Mouse (Mus musculus): ENCODE results near the gene Ncoa1. TPM values are rescaled to one million over a fixed set of nuclear protein-coding genes. Genes with fewer than 3 reads are reported as not detected.

Ncoa1 gene
- total RNA-seq (2021): 100 to 1,000 TPM; 102 to 107 TPM

- peak; percentile 80 for DNase-seq
- intact Hi-C loops (cut with DNase I): loop anchor here (5.0 to 10.0 kb wide), 2 partner anchors 70 to 202 kb away; no protein-coding TSS in a partner anchor
These were observed at the start of gene Ncoa1 for GRCm38 (mm10) chr12:4476832-4477671. TSS of gene Ncoa1 (minus strand) at chr12:4477182.

GRCm38 (mm10) chr12:4524546-4524945, 47.6 kb upstream of the Ncoa1 start:
- no peak for DNase-seq
- intact Hi-C loops (cut with DNase I): no loop called here

GRCm38 (mm10) chr12:4523688-4524298, 46.8 kb upstream of the Ncoa1 start:
- intact Hi-C loops (cut with DNase I): no loop called here
- peak; percentile 44 for DNase-seq

- DNase-seq: peak; percentile 84
- intact Hi-C loops (cut with DNase I): no loop called here
These were observed 46.2 kb upstream of the Ncoa1 start for GRCm38 (mm10) chr12:4523208-4523607.

- no peak for DNase-seq
- intact Hi-C loops (cut with DNase I): no loop called here
These were observed 42.0 kb upstream of the Ncoa1 start for GRCm38 (mm10) chr12:4518957-4519356.

GRCm38 (mm10) chr12:4509591-4510061, 32.6 kb upstream of the Ncoa1 start:
- no peak for DNase-seq
- intact Hi-C loops (cut with DNase I): no loop called here

GRCm38 (mm10) chr12:4508182-4508581, 31.2 kb upstream of the Ncoa1 start:
- intact Hi-C loops (cut with DNase I): no loop called here
- no peak for DNase-seq

- DNase-seq: peak; percentile 49
- intact Hi-C loops (cut with DNase I): no loop called here
These were observed 30.5 kb upstream of the Ncoa1 start for GRCm38 (mm10) chr12:4507461-4507860.

GRCm38 (mm10) chr12:4506810-4507430, 29.9 kb upstream of the Ncoa1 start:
- no peak for DNase-seq
- intact Hi-C loops (cut with DNase I): no loop called here

- intact Hi-C loops (cut with DNase I): no loop called here
- DNase-seq: no peak
These were observed 28.3 kb upstream of the Ncoa1 start for GRCm38 (mm10) chr12:4505298-4505697.

GRCm38 (mm10) chr12:4503673-4504326, 26.8 kb upstream of the Ncoa1 start:
- DNase-seq: no peak
- intact Hi-C loops (cut with DNase I): no loop called here

- intact Hi-C loops (cut with DNase I): no loop called here
- DNase-seq: no peak
These were observed 24.9 kb upstream of the Ncoa1 start for GRCm38 (mm10) chr12:4501916-4502315.

- intact Hi-C loops (cut with DNase I): no loop called here
- DNase-seq: no peak
These were observed 23.5 kb upstream of the Ncoa1 start for GRCm38 (mm10) chr12:4500516-4500915.

- no peak for DNase-seq
- intact Hi-C loops (cut with DNase I): no loop called here
These were observed 22.7 kb upstream of the Ncoa1 start for GRCm38 (mm10) chr12:4499651-4500175.

GRCm38 (mm10) chr12:4488411-4488810, 11.4 kb upstream of the Ncoa1 start:
- DNase-seq: peak; percentile 75
- intact Hi-C loops (cut with DNase I): no loop called here

- DNase-seq: no peak
- intact Hi-C loops (cut with DNase I): no loop called here
These were observed 6.4 kb upstream of the Ncoa1 start for GRCm38 (mm10) chr12:4483386-4483785.

GRCm38 (mm10) chr12:4481687-4482086, 4.7 kb upstream of the Ncoa1 start:
- no peak for DNase-seq
- intact Hi-C loops (cut with DNase I): no loop called here

- DNase-seq: no peak
These were observed 3.3 kb upstream of the Ncoa1 start for GRCm38 (mm10) chr12:4480250-4480649.

GRCm38 (mm10) chr12:4479171-4479881, 2.3 kb upstream of the Ncoa1 start:
- DNase-seq: no peak
- intact Hi-C loops (cut with DNase I): loop anchor here (5.0 to 10.0 kb wide), 2 partner anchors 68 to 205 kb away; no protein-coding TSS in a partner anchor

More at GRCm38 (mm10) chr12:4480250-4480649, 3.3 kb upstream of the Ncoa1 start:
- intact Hi-C loops (cut with DNase I): no loop called here
